Mouse (Mus musculus): ENCODE results near the gene Daxx.
"Not testable (repeated sequence)": the region's sequence is repeated elsewhere in the genome, so short reads cannot be mapped to it uniquely, and the experiment has no call there.

The Daxx gene

GRCm38 (mm10) chr17:33903911-33904651 is 5.1 kb upstream of the Daxx start:
- DNase-seq = not testable (repeated sequence)

GRCm38 (mm10) chr17:33904835-33905234 is 4.4 kb upstream of the Daxx start, which contains the start of gene Platr17:
TSS of gene Platr17 (plus strand) at chr17:33905135.
- DNase-seq = not testable (repeated sequence)

- peak; percentile 75 to 84 for DNase-seq
Measured at GRCm38 (mm10) chr17:33908331-33909076, 710 bp upstream of the Daxx start.

GRCm38 (mm10) chr17:33909869-33910250 is 646 bp downstream of the Daxx start:
- no peak for DNase-seq

- no peak for DNase-seq
Measured at GRCm38 (mm10) chr17:33910346-33911051, 1.3 kb downstream of the Daxx start.

GRCm38 (mm10) chr17:33911052-33911812 is 2.0 kb downstream of the Daxx start:
- no peak for DNase-seq

- DNase-seq = no peak
Measured at GRCm38 (mm10) chr17:33911813-33912414, 2.7 kb downstream of the Daxx start.

GRCm38 (mm10) chr17:33913264-33913663 is 4.0 kb downstream of the Daxx start:
- DNase-seq = no peak

- no peak for DNase-seq
Measured at GRCm38 (mm10) chr17:33913905-33914304, 4.7 kb downstream of the Daxx start.

GRCm38 (mm10) chr17:33914969-33915391 is 5.8 kb downstream of the Daxx start:
- no peak for DNase-seq

- DNase-seq = peak; percentile 98 to 99
Measured at GRCm38 (mm10) chr17:33915671-33916250, 6.5 kb downstream of the Daxx start, which contains the start of the genes Tapbp and Zbtb22. TSS of gene Tapbp (plus strand) at chr17:33915899. TSS of gene Zbtb22 (plus strand) at chr17:33915904.

GRCm38 (mm10) chr17:33916294-33916693 is 7.1 kb downstream of the Daxx start:
- DNase-seq = no peak

GRCm38 (mm10) chr17:33916847-33917655 is 7.8 kb downstream of the Daxx start:
- DNase-seq = peak in 1 of 2 experiments; percentile 26

- DNase-seq = peak in 1 of 2 experiments; percentile 18
Measured at GRCm38 (mm10) chr17:33917656-33918292, 8.6 kb downstream of the Daxx start.

- no peak for DNase-seq
Measured at GRCm38 (mm10) chr17:33918293-33919203, 9.3 kb downstream of the Daxx start.

GRCm38 (mm10) chr17:33919351-33920281 is 10.4 kb downstream of the Daxx start:
- peak; percentile 66 to 78 for DNase-seq

GRCm38 (mm10) chr17:33920282-33921097 is 11.3 kb downstream of the Daxx start:
- DNase-seq = peak; percentile 95 to 97

Measured in cerebellum, postnatal 14 days (tissue).